Mouse (Mus musculus): ENCODE measurements around the gene Diras2. TPM values are rescaled to one million over a fixed set of nuclear protein-coding genes. Genes with fewer than 3 reads are reported as not detected.

Gene Diras2
- under 1 TPM in 1 of 2 experiments, not detected in 1; 0.08 TPM for total RNA-seq (2021)
- long read RNA-seq, experiment 1 = 0 reads
- long read RNA-seq, experiment 2 = 0 reads

- no peak for DNase-seq
These were observed at the start of gene Diras2 for GRCm38 (mm10) chr13:52531121-52531520. Gene Diras2 (minus strand): TSS chr13:52531279.

DNA sequence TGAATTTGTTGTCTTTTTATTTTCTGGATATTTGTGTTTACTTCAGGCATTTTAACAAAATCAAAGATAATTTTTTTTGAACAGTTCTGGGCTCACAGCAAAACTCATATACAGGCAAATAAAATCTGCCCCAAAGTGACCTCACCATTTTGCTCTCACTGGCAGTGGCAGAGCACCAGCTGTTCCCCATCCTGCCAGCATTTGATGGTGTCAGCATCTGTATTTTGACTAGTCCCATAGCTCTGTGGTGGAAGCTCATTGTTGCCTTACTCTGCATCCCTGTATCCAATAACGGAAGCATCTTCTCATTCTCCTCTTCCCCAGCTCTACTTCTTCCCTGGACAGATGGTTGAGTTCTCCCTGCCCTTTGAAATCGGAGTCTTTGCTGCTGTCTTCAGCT is 47.7 kb upstream of the Diras2 start:
- DNase-seq = no peak

DNA sequence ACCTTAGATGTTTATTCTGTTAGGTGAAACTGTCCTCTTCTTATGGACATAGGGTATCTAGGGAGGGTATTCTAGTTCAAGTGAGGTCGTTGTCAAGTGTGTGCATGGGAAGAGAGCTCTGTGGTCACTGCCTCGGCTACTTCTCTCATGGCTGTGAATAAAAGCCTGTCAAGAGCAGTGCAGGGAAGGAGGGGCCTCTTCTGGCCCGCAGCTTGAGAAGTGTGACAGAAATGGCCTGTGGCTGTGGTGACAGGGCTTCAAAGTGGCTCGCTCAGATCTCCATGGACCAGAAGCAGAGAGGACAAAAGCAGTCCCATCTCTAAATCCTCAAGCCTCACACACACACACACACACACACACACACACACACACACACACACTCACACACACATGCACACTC is 46.9 kb upstream of the Diras2 start:
- DNase-seq = no peak

DNA sequence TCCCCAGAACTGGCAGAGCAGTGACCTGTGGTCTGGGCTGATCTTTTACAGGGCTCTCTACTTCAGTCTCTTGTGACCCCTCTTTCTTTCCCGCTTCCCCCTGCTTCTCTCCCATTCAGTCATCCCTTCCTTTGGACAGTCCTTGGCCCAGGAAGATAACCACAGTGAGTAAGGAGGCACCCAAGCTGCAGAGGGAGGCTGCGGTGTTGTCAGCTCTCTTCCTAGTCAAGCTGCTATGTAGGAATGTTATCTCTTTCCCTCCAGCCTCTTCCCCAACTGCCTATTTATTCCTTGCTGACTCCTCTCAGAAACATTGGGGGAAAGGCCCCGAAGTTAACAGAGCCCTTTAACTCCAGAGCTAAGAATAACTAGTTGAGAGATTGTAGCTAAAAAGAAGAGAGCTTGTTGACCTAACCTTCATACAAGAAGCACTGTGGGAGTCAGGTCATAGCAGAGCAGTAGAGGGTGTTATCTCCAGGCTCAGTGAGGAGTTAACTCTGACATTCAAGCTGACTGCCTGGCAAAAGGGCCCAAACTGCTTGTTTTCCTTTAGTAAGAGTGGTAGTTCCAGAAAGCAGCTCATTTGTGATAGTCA is 46.3 kb upstream of the Diras2 start:
- no peak for DNase-seq

- DNase-seq = no peak
These were observed 45.8 kb upstream of the Diras2 start for GRCm38 (mm10) chr13:52576841-52577240.

DNA sequence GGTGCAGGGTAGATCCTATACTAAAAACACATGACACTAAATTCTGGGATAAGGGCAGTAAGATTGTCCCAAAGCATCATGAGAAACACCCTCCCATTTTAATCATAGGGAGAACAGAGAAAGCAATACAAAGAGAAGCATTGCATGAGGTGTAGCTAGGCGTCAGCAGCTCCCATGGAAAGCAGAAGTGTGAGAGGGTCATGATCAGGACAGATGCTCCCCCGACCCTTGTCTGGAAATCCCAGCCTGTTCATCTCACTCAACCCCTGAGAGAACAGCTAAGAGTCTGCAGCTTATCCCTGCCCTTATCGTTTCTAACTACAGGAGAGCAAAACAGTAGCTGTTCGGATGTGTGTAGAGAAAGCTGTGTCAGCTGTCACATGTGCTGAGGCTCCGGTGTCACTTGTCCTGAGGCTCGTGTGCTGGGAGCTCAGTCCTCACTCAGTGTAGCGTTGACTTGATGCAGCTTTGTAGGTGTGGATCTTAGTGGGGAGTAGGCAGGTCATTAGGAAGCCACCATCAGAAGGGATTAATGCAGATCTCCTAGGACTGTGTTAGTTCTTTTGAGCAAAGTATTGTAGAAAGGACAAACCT is 45.0 kb upstream of the Diras2 start:
- DNase-seq = no peak

- DNase-seq = no peak
These were observed 44.4 kb upstream of the Diras2 start for GRCm38 (mm10) chr13:52575483-52575882.

DNA sequence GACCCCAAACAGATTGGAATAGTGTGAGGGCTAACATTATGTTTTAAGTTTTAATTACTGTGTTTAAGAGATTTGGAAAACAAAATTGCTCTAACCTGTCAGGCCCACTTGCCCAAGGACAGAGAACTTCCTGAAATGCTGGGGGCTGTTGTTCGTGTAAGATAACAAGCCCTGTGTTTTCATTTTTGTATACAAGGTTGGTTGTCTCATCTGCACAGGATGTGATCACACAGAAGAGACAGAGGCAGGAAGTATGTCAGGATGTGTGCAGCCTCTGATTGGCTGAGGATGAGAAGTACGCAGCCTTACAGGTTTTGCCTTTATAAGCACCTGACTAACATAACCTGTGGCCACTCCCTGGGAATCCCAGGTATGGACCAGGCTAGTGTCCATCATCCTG is 43.2 kb upstream of the Diras2 start:
- no peak for DNase-seq

GRCm38 (mm10) chr13:52572451-52573446 is 41.7 kb upstream of the Diras2 start:
- DNase-seq = peak; percentile 23

GRCm38 (mm10) chr13:52571591-52572384 is 40.7 kb upstream of the Diras2 start:
- no peak for DNase-seq

DNA sequence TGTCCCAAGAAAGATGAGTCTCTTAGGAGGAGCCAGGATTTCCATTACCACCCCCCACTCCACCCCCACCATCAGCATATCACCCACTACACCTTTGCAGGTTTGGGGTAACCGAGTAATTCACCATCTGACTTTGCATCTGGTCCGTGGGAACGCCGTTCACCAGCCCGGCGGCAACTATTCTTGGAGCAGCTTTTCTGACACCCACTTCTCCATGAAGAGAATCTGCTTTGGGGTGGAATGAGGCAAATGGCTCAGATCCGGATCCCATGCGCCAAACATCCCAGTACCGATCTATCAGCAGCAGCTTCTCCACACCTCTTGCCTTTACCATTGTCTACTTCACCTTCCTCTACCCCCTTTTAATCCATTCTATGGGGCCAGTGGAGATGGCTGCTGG is 39.2 kb upstream of the Diras2 start:
- DNase-seq = no peak

DNA sequence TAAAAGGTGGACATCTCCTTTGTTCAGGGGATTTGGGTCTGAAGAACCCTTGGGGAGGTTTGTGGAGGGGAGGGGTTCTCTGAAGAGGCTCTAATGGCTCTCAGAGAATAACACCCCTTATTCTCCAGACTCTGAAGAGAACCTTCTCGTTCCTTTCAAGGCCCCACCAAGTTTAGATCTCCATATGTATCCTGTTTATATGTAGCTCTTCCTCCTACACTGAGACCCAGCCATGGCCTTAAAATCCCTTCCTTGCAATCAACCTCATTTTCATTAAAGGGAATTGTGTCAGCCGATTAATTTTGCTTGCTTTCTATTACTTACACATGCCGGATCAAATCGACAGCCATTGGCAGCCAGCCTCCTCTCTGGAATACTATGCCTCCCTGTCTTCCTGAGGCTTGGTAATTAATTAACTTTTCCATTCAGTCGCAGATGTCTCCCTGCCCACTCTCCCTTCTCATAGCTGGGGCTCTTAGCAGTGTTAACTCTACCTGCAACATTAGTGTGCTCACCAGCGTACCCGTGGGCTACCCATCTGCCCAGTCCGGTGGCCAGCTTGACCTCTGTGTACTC is 38.2 kb upstream of the Diras2 start:
- DNase-seq = no peak

DNA sequence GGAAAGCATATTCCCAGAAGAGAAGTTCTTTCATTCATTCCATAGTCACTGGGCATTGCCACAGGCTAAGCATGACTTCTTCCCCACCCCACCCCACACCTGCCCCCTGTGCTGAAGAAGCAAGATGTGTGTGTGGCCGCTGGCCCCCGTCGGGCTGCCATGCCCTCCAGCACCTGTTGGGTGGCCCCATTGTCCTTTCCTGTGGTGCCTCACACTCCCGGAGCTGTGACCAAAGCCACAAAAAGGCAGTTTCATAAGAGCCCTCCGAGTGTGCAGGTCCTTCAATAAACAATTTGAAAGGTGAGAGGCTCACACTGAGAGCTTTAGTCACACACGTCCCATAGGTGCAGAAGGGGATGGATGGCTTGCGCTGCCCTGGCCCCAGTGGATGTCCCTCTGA is 35.7 kb upstream of the Diras2 start:
- no peak for DNase-seq

- DNase-seq = no peak
These were observed 35.2 kb upstream of the Diras2 start for GRCm38 (mm10) chr13:52566188-52566760.

DNA sequence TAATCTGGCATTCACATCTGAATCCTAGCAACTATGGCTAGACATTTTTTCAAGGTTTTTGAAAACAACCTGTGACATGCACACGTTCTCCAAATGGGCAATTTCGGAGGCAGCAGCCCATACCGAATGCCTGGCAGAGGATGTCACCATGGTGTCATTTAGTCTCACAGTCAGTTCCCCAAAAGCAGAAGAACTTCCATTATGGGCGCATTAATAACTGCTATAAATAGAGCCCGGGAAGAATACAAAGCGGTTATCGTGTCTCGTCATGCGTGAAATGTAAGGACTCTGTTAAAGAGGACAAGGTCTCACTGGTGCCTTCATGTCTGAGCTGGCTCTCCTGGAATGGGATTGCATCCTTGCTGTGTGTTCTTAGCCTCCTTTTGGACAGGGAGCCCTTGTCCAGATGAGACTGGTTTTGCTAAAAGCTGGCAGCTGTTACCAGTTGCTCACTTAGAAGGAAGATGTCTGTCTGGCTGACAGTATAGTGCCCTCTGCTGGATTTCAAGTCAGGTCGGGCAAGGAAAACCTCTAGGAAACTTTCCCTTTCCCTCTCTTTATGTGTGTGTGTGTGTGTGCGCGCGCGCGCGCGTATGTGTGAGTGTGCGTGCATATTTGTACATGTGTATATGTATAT is 34.1 kb upstream of the Diras2 start:
- no peak for DNase-seq

- DNase-seq = no peak
These were observed 31.1 kb upstream of the Diras2 start for GRCm38 (mm10) chr13:52562166-52562571.

DNA sequence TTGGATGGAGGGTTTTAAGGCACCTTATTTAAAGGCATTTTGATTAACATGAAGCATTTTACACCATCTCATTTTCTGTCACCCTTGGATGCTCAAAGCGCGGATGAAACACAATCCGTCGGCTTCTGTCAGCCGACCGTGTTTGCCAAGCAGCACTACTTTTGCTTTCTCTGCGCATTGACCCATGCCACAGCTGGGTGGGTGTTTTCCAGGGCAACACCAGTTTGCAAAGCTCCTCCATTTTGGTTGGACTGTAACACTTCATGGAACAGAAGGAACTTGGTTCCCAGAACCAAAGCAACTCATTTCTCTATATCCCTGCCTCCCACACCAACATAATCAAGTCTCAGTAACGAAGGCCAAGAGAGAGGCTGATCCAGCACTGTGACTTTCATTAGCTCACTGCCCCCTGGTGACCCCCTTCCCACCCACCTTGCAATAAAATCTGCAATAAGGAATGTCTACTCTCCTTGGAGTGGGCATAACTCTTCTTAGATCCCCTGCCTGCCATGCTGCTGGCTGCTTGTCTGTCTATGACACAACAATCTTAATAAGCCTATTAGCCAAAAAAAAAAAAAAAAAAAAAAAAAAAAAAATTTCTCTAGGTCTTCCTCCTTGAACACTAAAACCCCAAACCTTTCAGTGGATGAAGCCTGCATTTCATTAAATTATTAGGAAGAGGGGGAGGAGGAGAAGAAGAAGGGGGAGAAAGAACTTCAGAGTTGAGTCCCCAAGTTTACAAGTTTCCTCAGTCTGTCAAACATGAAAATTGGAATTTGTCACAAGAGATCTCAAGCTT is 30.5 kb upstream of the Diras2 start:
- DNase-seq = no peak

DNA sequence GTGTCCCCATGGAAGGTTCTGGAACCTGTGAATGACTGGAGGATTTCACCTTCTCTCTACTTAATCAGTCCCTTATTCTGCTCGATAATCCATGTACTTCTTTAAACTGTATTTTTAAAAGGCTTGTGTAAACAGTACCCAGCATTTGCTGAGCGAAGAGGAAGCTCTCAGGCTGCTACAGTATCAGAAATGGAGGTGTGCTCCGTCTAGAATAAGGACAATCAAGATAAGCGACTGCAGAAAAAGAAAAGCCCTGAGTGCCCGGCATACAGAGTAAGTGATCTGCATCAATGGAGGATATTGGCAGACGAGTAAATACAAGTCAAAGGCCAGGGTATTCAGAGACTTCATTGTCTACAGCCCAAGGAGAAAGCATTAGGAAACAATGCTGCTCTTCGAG is 26.3 kb upstream of the Diras2 start:
- no peak for DNase-seq

- DNase-seq = no peak
These were observed 23.6 kb upstream of the Diras2 start for GRCm38 (mm10) chr13:52554722-52555121.
